ENCODE assay signal across 18 mouse cellular contexts in the genomic region with DNA sequence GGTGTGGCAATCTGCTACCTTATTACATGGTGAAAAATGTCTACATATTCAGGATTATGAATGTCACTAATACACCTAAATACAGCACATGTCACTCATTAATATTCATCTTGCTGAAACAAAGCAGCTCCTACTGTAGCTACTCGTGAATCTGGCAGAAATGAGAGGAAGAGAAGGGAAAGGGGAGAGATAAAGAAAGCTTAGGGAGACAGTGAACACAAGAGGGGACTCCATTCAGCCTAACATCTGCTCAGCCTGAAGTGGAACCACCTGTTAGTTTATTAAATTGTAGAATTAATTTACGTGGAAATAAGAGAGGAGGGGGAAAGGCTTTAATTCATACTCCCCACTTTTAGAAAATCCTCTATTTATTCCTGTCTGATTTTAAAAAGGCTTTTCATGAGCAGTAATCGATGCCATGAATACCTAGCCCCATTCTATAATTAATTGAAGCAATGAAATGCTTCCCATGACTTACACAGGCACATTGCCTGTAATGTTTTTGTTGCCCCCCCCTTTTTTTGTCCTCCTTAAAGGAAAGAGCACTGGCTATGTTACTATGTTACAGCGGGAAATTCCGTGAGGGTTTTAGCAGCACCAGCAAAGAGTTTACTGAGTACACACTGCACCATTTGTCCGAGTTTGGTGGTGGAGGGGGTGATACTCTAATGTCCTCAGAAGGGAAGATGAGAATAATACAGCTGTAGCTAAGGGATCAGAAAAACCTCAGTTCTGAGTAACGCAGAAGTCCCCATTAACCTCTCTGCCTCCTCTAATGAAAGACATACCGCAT.
DNase-seq lines count a peak whose midpoint lies in the region; ATAC-seq and TF ChIP-seq lines count a peak whose summit lies in the region.
"Had no signal": no experiment of that assay in that cellular context is flagged by ENCODE, and none has a peak within 500 bp of the region (broad histone marks: within the 10 kb centered on the region; RNA-seq: fewer than 3 reads in every experiment).

No protein-coding gene starts in this region.

- peak; percentile 49 for DNase-seq in brain, embryonic 14.5 days (ENCODE audit: low read depth)
- DNase-seq in embryonic facial prominence, embryonic 11.5 days (ENCODE audit: low spot score) = peak; percentile 51
- DNase-seq in forebrain, postnatal 0 days = no peak
- DNase-seq in right cerebral cortex, adult 2 months (ENCODE audit: low spot score in 2 of 2) = no peak
- DNase-seq: adrenal gland, postnatal 14 days; cerebellum, adult 18-20 months; cerebellum, postnatal 10 days; gastrocnemius, postnatal 14 days had no signal

- H3K27ac ChIP-seq in forebrain, embryonic 15.5 days (replicated peaks) = no peak overlapping the region
- H3K27ac ChIP-seq in forebrain, embryonic 12.5 days = no peak overlapping the region
- no peak overlapping the region for H3K27ac ChIP-seq in embryonic facial prominence, embryonic 11.5 days (replicated peaks; ENCODE audit: low read depth, low read length)
- no peak overlapping the region for H3K27ac ChIP-seq in forebrain, postnatal 0 days (ENCODE audit: low read depth, low read length)
- H3K27ac ChIP-seq: embryonic facial prominence, embryonic 13.5 days; hindbrain, embryonic 10.5 days; hindbrain, embryonic 14.5 days; intestine, embryonic 15.5 days had no signal

- no peak overlapping the region for H3K9ac ChIP-seq in forebrain, embryonic 15.5 days (replicated peaks)
- no peak overlapping the region for H3K9ac ChIP-seq in forebrain, embryonic 12.5 days
- no peak overlapping the region for H3K9ac ChIP-seq in embryonic facial prominence, embryonic 11.5 days (replicated peaks; ENCODE audit: low read length)
- H3K9ac ChIP-seq in forebrain, postnatal 0 days = no peak overlapping the region
- H3K9ac ChIP-seq: embryonic facial prominence, embryonic 13.5 days; heart, embryonic 12.5 days; hindbrain, embryonic 14.5 days; intestine, embryonic 15.5 days had no signal

- H3K27me3 ChIP-seq in forebrain, embryonic 15.5 days = no peaks in the 10 kb centered on the region
- 0 out of 2 replicates have a peak, but pooled peaks cover 3% of the 10 kb centered on the region for H3K27me3 ChIP-seq in forebrain, embryonic 12.5 days
- H3K27me3 ChIP-seq in embryonic facial prominence, embryonic 11.5 days (ENCODE audit: control insufficient read depth, insufficient read depth, low read length) = no peaks in the 10 kb centered on the region
- H3K27me3 ChIP-seq in forebrain, postnatal 0 days (ENCODE audit: insufficient read depth, low read length) = no peaks in the 10 kb centered on the region
- H3K27me3 ChIP-seq: CH12.LX; heart, embryonic 12.5 days; intestine, embryonic 15.5 days; Patski had no signal

- no peaks in the 10 kb centered on the region for H3K36me3 ChIP-seq in forebrain, embryonic 15.5 days
- H3K36me3 ChIP-seq in forebrain, embryonic 12.5 days (replicated peaks) = no peaks in the 10 kb centered on the region
- H3K36me3 ChIP-seq in embryonic facial prominence, embryonic 11.5 days (replicated peaks; ENCODE audit: control insufficient read depth, insufficient read depth, low read depth, low read length) = no peaks in the 10 kb centered on the region
- H3K36me3 ChIP-seq in forebrain, postnatal 0 days (ENCODE audit: insufficient read depth) = no peaks in the 10 kb centered on the region
- H3K36me3 ChIP-seq: embryonic facial prominence, embryonic 13.5 days; heart, embryonic 12.5 days; hindbrain, embryonic 10.5 days; intestine, embryonic 15.5 days had no signal

- no peaks in the 10 kb centered on the region for H3K9me3 ChIP-seq in forebrain, embryonic 15.5 days
- no peaks in the 10 kb centered on the region for H3K9me3 ChIP-seq in forebrain, embryonic 12.5 days
- no peaks in the 10 kb centered on the region for H3K9me3 ChIP-seq in embryonic facial prominence, embryonic 11.5 days (replicated peaks; ENCODE audit: control insufficient read depth, low read length)
- no peaks in the 10 kb centered on the region for H3K9me3 ChIP-seq in forebrain, postnatal 0 days (ENCODE audit: low read length)
- H3K9me3 ChIP-seq: embryonic facial prominence, embryonic 13.5 days; heart, embryonic 12.5 days; hindbrain, embryonic 10.5 days; intestine, embryonic 15.5 days had no signal

- TF ChIP-seq POLR2A in brain, embryonic 14.5 days (IDR thresholded peaks at IDR 0.05; ENCODE audit: borderline replicate concordance, extremely low read depth, insufficient read depth, insufficient read length, poor library complexity, severe bottlenecking) = no peak

- no peak overlapping the region for H3K4me3 ChIP-seq in forebrain, embryonic 15.5 days
- H3K4me3 ChIP-seq in forebrain, embryonic 12.5 days (replicated peaks) = no peak overlapping the region
- no peak overlapping the region for H3K4me3 ChIP-seq in embryonic facial prominence, embryonic 11.5 days (ENCODE audit: low read depth, low read length)
- no peak overlapping the region for H3K4me3 ChIP-seq in forebrain, postnatal 0 days (ENCODE audit: low read depth, low read length)
- H3K4me3 ChIP-seq: embryonic facial prominence, embryonic 13.5 days; heart, embryonic 12.5 days; hindbrain, embryonic 10.5 days; intestine, embryonic 15.5 days had no signal

- WGBS in forebrain, embryonic 15.5 days = 43% methylated on average over 8 of the region's 8 CpGs
- 47% methylated on average over 8 of the region's 8 CpGs for WGBS in forebrain, embryonic 12.5 days
- 46% methylated on average over 8 of the region's 8 CpGs for WGBS in embryonic facial prominence, embryonic 11.5 days
- WGBS in forebrain, postnatal 0 days = 37% methylated on average over 8 of the region's 8 CpGs

- peaks cover 5% of the 10 kb centered on the region; the same call in 1 of the 2 replicates for H3K4me1 ChIP-seq in forebrain, embryonic 15.5 days
- H3K4me1 ChIP-seq in forebrain, embryonic 12.5 days = peaks cover 6% of the 10 kb centered on the region
- no peaks in the 10 kb centered on the region; the same call in 1 of the 2 replicates for H3K4me1 ChIP-seq in embryonic facial prominence, embryonic 11.5 days (ENCODE audit: control insufficient read depth, insufficient read depth, low read length)
- H3K4me1 ChIP-seq in forebrain, postnatal 0 days (ENCODE audit: insufficient read depth) = no peaks in the 10 kb centered on the region
- H3K4me1 ChIP-seq: hindbrain, embryonic 10.5 days had no signal

- no peak overlapping the region for H3K4me2 ChIP-seq in forebrain, embryonic 15.5 days (replicated peaks)
- no peak overlapping the region for H3K4me2 ChIP-seq in forebrain, embryonic 12.5 days
- no peak overlapping the region for H3K4me2 ChIP-seq in embryonic facial prominence, embryonic 11.5 days (ENCODE audit: low read depth, low read length)
- H3K4me2 ChIP-seq in forebrain, postnatal 0 days (ENCODE audit: low read depth) = no peak overlapping the region
- H3K4me2 ChIP-seq: embryonic facial prominence, embryonic 13.5 days; hindbrain, embryonic 14.5 days; intestine, embryonic 15.5 days had no signal

- TF ChIP-seq CTCF in brain, embryonic 14.5 days (IDR thresholded peaks at IDR 0.05; ENCODE audit: borderline replicate concordance, extremely low read depth, insufficient read depth, insufficient read length) = no peak
- no peak for TF ChIP-seq CTCF in forebrain, postnatal 0 days (IDR thresholded peaks at IDR 0.05; ENCODE audit: low read depth)

- peak; percentile 51; the same call in 1 of the 2 replicates for ATAC-seq in forebrain, embryonic 15.5 days (replicated peaks)
- no peak for ATAC-seq in forebrain, embryonic 12.5 days (ENCODE audit: low FRiP score)
- peak; percentile 75; the same call in 1 of the 2 replicates for ATAC-seq in embryonic facial prominence, embryonic 11.5 days (replicated peaks; ENCODE audit: insufficient number of reproducible peaks, low FRiP score, low TSS enrichment, low read depth)
- peak; percentile 76 for ATAC-seq in forebrain, postnatal 0 days
- ATAC-seq: activated CD4-positive, CD25-positive, alpha-beta regulatory T cell, adult 4 months; intestine, embryonic 15.5 days; Patski had no signal

Comparison
In these comparisons a context has a peak if more than half of its experiments do, and no peak if none do; other contexts are left out.
1. DNase-seq: peak in brain, embryonic 14.5 days (single experiment) and embryonic facial prominence, embryonic 11.5 days (single experiment); none in forebrain, postnatal 0 days (single experiment) and right cerebral cortex, adult 2 months (0 of 2).